Mouse (Mus musculus): ENCODE results near the gene Map4k3. TPM values are rescaled to one million over a fixed set of nuclear protein-coding genes. Genes with fewer than 3 reads are reported as not detected.

The Map4k3 gene
- polyA plus RNA-seq, 1 experiment from 2014 or later = 31.1 TPM

DNA sequence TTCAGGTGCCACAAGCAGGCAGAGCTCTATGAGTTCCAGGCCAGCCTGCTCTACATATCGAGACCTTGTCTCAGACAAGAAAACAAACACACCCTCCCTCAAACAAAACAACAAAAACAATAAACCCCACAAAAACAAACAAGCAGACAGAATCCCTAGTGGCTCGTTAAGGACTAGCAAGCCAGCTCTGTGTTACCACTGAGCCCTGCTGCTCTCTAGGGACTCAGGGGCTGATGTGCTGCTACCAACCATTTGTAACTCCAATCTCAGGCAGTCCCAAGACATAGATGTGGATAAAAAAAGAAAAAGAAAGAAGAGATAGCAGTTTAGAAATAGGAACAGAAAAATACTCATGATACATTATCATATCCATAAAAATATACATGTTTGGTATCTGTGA, 52.1 kb downstream of the Map4k3 start:
- Histone ChIP-seq H3K27me3 (no peaks in the 10 kb centered on the region), H3K9me3 (no peaks in the 10 kb centered on the region), H3K4me2 (no peak overlapping the region), H3K4me1 (no peaks in the 10 kb centered on the region), H3K36me3 (0 out of 2 replicates have a peak, but pooled peaks cover 4% of the 10 kb centered on the region), H3K4me3 (no peak overlapping the region), H3K9ac (no peak overlapping the region), H3K27ac (no peak overlapping the region)
- 59% methylated on average over 2 of the region's 2 CpGs for WGBS
- ATAC-seq (ENCODE audit: insufficient number of reproducible peaks, low FRiP score, low TSS enrichment, low read depth) = no peak

DNA sequence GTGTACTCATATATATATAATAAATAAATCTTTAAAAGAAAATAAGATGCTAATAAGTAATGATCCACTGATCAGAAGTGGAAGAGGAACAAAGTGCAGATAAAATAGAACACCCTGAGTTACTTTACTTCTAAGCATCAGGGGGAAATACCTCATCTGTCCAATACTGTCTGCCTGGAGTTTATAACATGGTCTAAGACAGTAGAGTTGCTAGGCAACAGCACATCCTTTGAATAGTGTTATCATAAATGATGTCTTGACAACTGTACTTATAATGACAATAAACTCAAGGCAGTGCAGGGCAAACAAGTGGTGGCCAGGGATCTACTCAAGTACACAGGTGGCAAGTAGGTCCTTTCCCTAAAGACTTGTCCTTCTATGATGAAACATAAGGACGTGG, 57.9 kb downstream of the Map4k3 start:
- Histone ChIP-seq H3K9ac (no peak overlapping the region), H3K27me3 (no peaks in the 10 kb centered on the region), H3K27ac (no peak overlapping the region), H3K9me3 (no peaks in the 10 kb centered on the region), H3K4me1 (peaks cover 10% of the 10 kb centered on the region), H3K4me2 (no peak overlapping the region), H3K36me3 (no peaks in the 10 kb centered on the region; the same call in 1 of the 2 replicates), H3K4me3 (no peak overlapping the region)
- WGBS = 82% methylated on average over 1 of the region's 1 CpGs
- ATAC-seq (ENCODE audit: insufficient number of reproducible peaks, low FRiP score, low TSS enrichment, low read depth) = no peak

DNA sequence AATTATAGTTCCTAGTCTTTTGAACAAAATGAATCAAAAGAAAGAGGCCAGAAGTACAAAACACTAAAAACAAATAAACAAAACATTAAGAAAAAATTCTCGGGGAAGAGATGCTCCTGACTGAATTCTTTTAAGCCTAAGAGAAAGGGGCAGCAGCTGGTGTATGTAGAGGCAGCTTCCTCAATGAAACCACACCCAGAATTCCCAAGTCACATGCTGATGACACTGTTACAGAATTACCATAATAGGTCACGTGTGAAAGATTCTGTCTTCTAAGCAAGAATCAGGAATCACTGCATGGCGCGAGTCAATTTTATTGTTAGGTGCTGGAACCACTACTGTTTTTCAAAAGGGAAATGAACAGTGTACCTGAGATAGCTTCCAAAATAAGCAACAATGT, 64.7 kb downstream of the Map4k3 start:
- Histone ChIP-seq H3K4me2 (no peak overlapping the region), H3K9ac (no peak overlapping the region), H3K27me3 (no peaks in the 10 kb centered on the region), H3K27ac (no peak overlapping the region), H3K36me3 (no peaks in the 10 kb centered on the region), H3K9me3 (no peaks in the 10 kb centered on the region), H3K4me3 (no peak overlapping the region), H3K4me1 (peaks cover 22% of the 10 kb centered on the region)
- no peak for ATAC-seq (ENCODE audit: insufficient number of reproducible peaks, low FRiP score, low TSS enrichment, low read depth)
- 74% methylated on average over 4 of the region's 4 CpGs for WGBS

DNA sequence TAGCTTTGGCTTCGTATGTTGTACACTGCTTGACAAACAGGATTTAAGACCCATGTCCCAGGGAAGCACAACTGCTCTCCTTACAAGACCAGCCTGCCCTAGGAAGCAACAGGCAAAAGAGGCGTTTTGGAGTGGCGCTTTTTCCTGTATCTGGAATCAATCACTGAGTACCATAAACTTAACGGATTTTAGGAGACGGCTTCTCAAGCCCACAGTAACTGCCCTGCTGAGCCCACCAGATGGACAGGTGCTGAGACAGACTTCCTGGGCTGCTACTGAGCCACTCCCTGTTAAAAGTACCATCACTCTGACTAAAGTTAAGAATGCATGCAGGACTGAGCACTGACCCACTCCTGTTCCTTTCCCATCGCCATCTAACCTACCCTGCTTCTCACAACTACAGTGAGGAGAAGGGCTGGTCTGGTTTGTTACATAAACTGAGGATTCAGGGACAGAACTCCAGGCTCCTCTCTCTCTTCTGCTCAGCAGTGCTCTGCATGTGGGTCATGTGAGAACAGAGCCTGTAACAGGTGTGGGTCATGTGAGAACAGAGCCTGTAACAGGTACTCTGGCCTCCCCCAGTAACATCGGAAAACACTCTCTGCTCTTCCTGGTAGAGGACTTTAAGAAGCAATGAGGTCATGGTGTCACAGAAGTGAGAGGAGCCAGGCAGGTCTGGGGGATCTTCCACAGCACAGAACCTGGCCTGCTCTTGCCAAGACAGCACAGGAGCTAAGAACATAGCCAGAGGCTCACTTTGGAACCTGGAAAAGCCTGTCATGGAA, 65.3 kb downstream of the Map4k3 start:
- WGBS = 36% methylated on average over 7 of the region's 7 CpGs
- H3K27ac ChIP-seq = no peak overlapping the region
- ATAC-seq (ENCODE audit: insufficient number of reproducible peaks, low FRiP score, low TSS enrichment, low read depth) = no peak

DNA sequence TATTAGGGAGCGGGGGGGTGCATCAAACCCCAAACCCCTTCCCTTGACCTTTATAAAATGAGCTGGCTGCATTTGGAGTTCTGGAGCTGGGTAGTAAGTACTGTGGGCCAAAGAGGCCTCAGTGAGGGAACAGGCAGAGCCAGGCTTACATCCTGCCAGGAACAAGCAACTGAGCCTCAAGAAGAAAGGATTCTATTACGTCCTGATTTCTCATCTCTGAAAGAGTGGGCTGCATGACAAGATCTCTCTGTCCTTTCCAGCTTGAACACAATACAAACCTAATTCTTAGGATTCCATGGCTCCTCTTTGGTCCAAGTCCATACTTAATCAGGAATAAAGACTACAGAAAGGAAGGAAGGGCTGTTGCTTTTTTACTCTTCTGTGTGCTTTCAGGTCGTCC, 66.4 kb downstream of the Map4k3 start:
- no peaks in the 10 kb centered on the region for H3K27me3 ChIP-seq

More for the DNA sequence above, 65.3 kb downstream of the Map4k3 start:
- Histone ChIP-seq H3K9me3 (no peaks in the 10 kb centered on the region), H3K4me2 (no peak overlapping the region), H3K4me1 (peaks cover 17% of the 10 kb centered on the region), H3K4me3 (no peak overlapping the region), H3K9ac (no peak overlapping the region), H3K27me3 (no peaks in the 10 kb centered on the region), H3K36me3 (no peaks in the 10 kb centered on the region)

DNA sequence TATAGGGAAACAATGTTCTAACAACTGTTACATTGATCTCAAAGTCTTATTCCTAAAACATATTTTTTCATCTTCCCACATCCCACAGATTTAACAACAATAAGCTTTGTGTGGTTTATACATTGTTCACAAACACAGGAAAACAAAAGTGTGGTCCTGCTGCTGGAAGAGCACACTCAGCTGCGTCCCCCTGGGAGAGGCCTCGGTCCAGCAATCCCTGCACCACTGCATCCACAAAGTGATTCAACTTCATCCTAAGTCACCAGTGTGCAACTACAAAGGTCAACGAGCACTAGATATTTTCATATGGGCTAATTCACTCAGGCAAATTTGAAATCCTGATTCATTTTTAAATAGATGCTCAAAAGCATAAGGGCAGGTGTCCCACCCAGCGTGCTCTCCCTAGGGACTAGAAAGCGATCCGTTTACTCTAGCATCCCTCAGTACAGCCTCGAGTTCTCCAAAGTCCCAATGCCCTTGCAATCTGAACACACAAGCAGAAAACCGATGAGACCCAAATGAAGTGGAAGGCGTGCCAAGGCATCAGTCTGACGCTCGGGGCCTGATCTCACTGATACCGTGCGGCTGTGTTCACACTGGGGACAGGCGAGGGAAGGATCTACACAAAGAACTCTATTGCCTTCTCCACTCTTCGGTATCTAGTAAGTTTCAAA, 67.4 kb downstream of the Map4k3 start:
- Histone ChIP-seq H3K9ac (no peak overlapping the region), H3K27ac (no peak overlapping the region), H3K4me3 (no peak overlapping the region), H3K36me3 (peaks cover 1% of the 10 kb centered on the region; the same call in 1 of the 2 replicates), H3K9me3 (no peaks in the 10 kb centered on the region), H3K4me1 (peaks cover 11% of the 10 kb centered on the region), H3K4me2 (no peak overlapping the region), H3K27me3 (no peaks in the 10 kb centered on the region)
- no peak for ATAC-seq (ENCODE audit: insufficient number of reproducible peaks, low FRiP score, low TSS enrichment, low read depth)
- WGBS = 90% methylated on average over 15 of the region's 15 CpGs

More for the DNA sequence above, 66.4 kb downstream of the Map4k3 start:
- no peak for ATAC-seq (ENCODE audit: insufficient number of reproducible peaks, low FRiP score, low TSS enrichment, low read depth)
- no peak overlapping the region for H3K4me2 ChIP-seq
- H3K9ac ChIP-seq = no peak overlapping the region
- WGBS = 66% methylated on average over 3 of the region's 3 CpGs
- H3K4me3 ChIP-seq = no peak overlapping the region
- no peak overlapping the region for H3K27ac ChIP-seq
- H3K9me3 ChIP-seq = no peaks in the 10 kb centered on the region
- peaks cover 15% of the 10 kb centered on the region for H3K4me1 ChIP-seq
- no peaks in the 10 kb centered on the region for H3K36me3 ChIP-seq

DNA sequence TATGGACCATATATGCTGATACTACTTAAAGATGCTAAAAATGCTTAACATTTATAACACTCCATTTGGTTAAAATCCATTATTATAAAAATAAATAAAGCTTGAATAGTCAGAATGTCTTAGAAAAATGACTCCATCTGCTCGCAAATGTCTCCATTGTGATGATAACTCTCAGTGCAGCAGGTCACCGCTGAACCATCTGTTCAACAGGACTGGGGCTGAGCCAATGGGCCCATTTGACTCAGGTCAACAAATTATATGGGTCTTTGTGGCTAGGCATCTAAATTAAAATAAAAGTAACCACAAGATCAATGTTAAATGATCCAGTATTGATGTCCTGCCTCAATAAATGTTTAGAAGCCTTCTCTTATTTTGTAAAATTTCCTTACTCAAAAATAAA, 68.1 kb downstream of the Map4k3 start:
- no peak for ATAC-seq (ENCODE audit: insufficient number of reproducible peaks, low FRiP score, low TSS enrichment, low read depth)
- 78% methylated on average over 2 of the region's 2 CpGs for WGBS
- Histone ChIP-seq H3K9ac (no peak overlapping the region), H3K4me3 (no peak overlapping the region), H3K9me3 (no peaks in the 10 kb centered on the region), H3K4me2 (no peak overlapping the region), H3K27ac (no peak overlapping the region), H3K4me1 (peaks cover 11% of the 10 kb centered on the region), H3K36me3 (peaks cover 7% of the 10 kb centered on the region), H3K27me3 (no peaks in the 10 kb centered on the region)

DNA sequence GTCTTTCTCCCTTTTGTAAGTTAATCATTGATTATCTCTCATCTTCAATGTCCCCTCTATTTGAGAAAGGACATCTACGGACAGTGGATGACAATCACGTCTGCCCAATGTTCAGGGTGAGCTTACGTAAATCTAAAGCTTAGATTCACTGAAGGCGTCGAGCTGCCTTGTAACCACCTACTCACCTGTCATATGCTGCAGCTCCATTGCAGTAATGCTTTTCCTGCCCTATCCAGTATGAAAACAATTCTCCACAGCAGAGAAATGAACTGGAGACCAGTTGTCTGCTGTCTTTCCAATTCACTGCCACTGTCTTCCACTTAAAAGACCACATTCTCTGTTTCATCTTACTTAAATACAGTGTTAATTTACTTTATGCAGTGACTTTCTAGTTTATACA, 68.5 kb downstream of the Map4k3 start:
- no peak overlapping the region for H3K4me2 ChIP-seq

DNA sequence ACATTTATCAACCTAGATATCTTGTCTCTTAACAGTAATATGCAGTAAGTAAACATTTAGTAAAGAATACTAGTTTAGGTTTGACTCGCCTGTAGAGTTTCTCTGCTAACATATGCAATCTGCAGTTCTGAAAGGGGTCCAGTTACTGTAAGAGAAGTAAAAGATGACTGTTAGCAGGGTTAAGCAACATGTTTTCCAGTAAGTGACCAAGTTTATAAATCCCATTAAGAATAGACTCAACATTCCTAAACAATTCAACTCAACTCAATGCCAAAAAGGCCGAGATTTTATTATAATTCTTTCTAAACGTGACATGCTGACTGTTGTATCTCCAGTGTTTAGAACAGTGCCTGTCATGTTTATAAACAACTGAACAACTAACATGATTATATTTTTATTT, 74.0 kb downstream of the Map4k3 start:
- H3K4me3 ChIP-seq = no peak overlapping the region
- no peak for ATAC-seq (ENCODE audit: insufficient number of reproducible peaks, low FRiP score, low TSS enrichment, low read depth)
- no peak overlapping the region for H3K4me2 ChIP-seq
- H3K27me3 ChIP-seq = no peaks in the 10 kb centered on the region
- H3K27ac ChIP-seq = no peak overlapping the region
- H3K9me3 ChIP-seq = no peaks in the 10 kb centered on the region
- 80% methylated on average over 3 of the region's 3 CpGs for WGBS
- peaks cover 16% of the 10 kb centered on the region for H3K36me3 ChIP-seq
- H3K9ac ChIP-seq = no peak overlapping the region
- H3K4me1 ChIP-seq = no peaks in the 10 kb centered on the region

More for the DNA sequence above, 68.5 kb downstream of the Map4k3 start:
- Histone ChIP-seq H3K27me3 (no peaks in the 10 kb centered on the region), H3K4me3 (no peak overlapping the region), H3K27ac (no peak overlapping the region), H3K36me3 (peaks cover 11% of the 10 kb centered on the region), H3K9ac (no peak overlapping the region), H3K4me1 (peaks cover 11% of the 10 kb centered on the region), H3K9me3 (no peaks in the 10 kb centered on the region)
- no peak for ATAC-seq (ENCODE audit: insufficient number of reproducible peaks, low FRiP score, low TSS enrichment, low read depth)
- 91% methylated on average over 5 of the region's 5 CpGs for WGBS

DNA sequence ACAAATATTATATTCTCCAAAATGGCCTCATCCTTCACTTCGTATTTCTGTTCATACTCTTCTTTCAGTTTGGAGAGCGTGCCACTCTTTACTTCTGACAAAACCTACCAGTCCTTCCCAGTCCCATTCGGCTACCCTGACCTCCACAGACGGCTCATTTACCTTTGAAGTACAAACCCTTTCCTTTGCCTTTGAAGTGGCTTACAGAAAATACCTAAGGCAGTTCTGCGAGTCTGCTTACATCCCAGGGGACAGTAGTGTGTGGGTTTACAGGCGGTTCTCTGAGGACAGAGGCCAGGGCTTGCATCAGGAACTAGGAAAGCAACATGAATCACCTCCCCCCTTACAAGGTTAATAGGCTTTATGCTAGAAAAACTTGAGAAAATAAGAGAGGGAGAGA, 75.5 kb downstream of the Map4k3 start:
- H3K27me3 ChIP-seq = no peaks in the 10 kb centered on the region
- H3K27ac ChIP-seq = no peak overlapping the region
- H3K9me3 ChIP-seq = no peaks in the 10 kb centered on the region
- 39% methylated on average over 6 of the region's 6 CpGs for WGBS
- peaks cover 29% of the 10 kb centered on the region for H3K36me3 ChIP-seq
- no peak for ATAC-seq (ENCODE audit: insufficient number of reproducible peaks, low FRiP score, low TSS enrichment, low read depth)
- H3K9ac ChIP-seq = no peak overlapping the region
- H3K4me2 ChIP-seq = no peak overlapping the region
- no peak overlapping the region for H3K4me3 ChIP-seq
- H3K4me1 ChIP-seq = no peaks in the 10 kb centered on the region

DNA sequence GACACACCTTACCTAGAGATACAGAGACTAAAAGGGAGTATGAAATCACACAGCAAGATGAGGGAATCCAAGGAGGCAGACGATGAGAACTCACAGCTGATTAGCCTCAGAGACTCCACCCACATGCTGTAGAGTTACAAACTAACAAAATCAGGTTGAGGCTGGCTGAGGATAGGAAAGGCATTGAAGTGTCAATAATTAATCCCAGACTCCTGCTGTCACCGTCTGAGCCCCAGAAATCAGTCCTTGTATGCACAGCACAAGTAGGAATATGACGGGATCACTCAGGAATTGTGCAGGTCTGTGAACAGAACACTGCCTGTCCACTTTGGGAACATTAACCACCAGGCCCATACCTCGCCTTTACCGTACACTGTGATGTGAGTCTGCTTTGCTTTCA, 81.4 kb downstream of the Map4k3 start:
- no peak overlapping the region for H3K27ac ChIP-seq
- H3K27me3 ChIP-seq = no peaks in the 10 kb centered on the region
- no peak overlapping the region for H3K4me2 ChIP-seq
- peaks cover 51% of the 10 kb centered on the region for H3K36me3 ChIP-seq
- H3K4me1 ChIP-seq = no peaks in the 10 kb centered on the region
- no peak overlapping the region for H3K9ac ChIP-seq
- H3K4me3 ChIP-seq = no peak overlapping the region
- no peak for ATAC-seq (ENCODE audit: insufficient number of reproducible peaks, low FRiP score, low TSS enrichment, low read depth)
- no peaks in the 10 kb centered on the region for H3K9me3 ChIP-seq
- WGBS = 63% methylated on average over 5 of the region's 5 CpGs

DNA sequence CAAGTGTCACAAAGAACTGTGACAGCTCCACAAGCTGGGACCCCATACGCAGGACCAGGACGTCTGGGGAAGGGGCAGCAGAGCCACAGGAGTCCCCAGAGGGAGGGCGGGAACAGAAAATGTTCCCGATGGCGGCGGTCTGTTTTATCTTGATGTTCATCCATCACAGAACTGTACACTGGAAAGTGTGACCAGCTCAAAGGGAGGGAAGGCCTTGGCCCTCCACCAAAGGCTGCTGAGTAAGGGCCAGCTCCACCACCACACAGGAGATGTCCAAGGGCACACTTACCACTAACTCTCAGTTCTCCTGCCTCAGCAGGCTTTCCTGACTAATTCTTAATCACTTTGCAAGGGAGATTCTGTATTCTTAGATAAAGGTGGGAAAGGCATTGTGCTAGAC, 82.2 kb downstream of the Map4k3 start:
- Histone ChIP-seq H3K27ac (no peak overlapping the region), H3K4me2 (no peak overlapping the region), H3K36me3 (peaks cover 55% of the 10 kb centered on the region), H3K4me3 (no peak overlapping the region), H3K9me3 (no peaks in the 10 kb centered on the region), H3K27me3 (no peaks in the 10 kb centered on the region), H3K9ac (no peak overlapping the region), H3K4me1 (no peaks in the 10 kb centered on the region)
- 86% methylated on average over 6 of the region's 6 CpGs for WGBS
- no peak for ATAC-seq (ENCODE audit: insufficient number of reproducible peaks, low FRiP score, low TSS enrichment, low read depth)
